Mouse (Mus musculus): ENCODE data around the gene Gbf1. TPM values are rescaled to one million over a fixed set of nuclear protein-coding genes. Genes with fewer than 3 reads are reported as not detected.

Gene Gbf1
- total RNA-seq, 2 experiments from 2014 or later: 45.0 to 47.8 TPM

DNA sequence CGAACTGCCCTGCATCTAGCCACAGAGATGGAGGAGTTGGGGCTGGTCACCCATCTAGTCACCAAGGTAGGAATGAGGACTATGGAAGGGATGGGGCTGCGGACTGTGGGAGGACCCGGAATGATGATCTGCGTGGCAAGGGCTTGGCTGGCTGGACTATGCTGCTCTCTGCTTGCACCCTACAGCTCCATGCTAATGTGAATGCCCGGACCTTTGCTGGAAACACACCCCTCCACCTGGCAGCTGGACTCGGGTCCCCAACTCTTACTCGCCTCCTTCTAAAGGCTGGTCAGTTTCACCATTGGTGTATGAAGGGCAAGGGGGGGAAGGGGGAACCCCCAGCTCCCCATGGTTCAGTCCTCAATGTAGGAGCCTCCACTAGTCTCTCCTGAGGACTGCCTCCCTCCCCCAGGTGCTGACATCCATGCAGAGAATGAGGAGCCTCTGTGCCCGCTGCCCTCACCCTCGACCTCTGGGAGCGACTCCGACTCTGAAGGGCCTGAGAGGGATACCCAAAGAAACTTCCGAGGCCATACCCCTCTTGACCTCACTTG is 158.1 kb downstream of the Gbf1 start:
- intact Hi-C loops (cut with DNase I; ENCODE audit: low total_unique reads): no loop called here
- no peak for DNase-seq

DNA sequence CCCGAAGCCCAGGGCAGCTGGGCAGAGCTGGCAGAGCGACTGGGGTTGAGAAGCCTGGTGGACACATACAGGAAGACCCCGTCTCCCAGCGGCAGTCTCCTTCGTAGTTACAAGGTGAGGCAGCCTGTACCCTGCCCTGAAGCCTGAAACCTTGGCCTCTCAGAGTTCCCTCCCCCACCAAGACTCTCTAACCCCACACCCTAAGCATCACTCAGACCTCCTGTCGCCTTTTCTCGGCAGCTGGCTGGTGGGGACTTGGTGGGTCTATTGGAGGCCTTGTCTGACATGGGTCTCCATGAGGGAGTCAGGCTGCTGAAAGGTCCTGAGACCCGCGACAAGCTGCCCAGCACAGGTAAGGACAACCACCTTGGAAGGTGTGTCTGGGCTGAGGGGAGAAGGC is 159.0 kb downstream of the Gbf1 start:
- no peak for DNase-seq
- intact Hi-C loops (cut with DNase I; ENCODE audit: low total_unique reads): no loop called here

GRCm38 (mm10) chr19:46312566-46312965 is 160.3 kb downstream of the Gbf1 start:
- peak; percentile 2 for DNase-seq
- intact Hi-C loops (cut with DNase I; ENCODE audit: low total_unique reads): no loop called here

- DNase-seq: no peak
- intact Hi-C loops (cut with DNase I; ENCODE audit: low total_unique reads): no loop called here
Measured at GRCm38 (mm10) chr19:46313116-46313515, 160.8 kb downstream of the Gbf1 start.

DNA sequence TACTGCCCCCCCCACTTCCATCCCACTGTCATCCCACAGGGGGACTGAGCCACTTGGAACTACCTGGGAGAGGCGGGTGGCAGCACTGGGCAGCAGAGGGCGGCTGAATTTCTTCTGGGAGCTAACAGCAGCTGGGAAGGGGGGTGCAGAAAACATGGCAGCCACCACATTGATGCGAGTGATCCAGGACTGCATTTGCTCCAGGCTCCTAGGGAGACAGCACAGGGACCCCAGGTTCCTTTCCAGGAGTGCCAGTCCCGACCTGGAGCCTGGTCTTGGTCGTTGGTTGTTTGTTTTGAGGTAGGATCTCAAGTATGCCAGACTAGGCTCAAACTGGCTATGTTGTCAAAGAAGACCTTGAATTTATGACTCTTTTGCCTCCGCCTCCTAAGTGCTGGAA is 161.3 kb downstream of the Gbf1 start:
- DNase-seq: no peak

GRCm38 (mm10) chr19:46314151-46314601 is 161.9 kb downstream of the Gbf1 start:
- peak; percentile 3 for DNase-seq
- intact Hi-C loops (cut with DNase I; ENCODE audit: low total_unique reads): no loop called here

More for the DNA sequence above, 161.3 kb downstream of the Gbf1 start:
- intact Hi-C loops (cut with DNase I; ENCODE audit: low total_unique reads): no loop called here

GRCm38 (mm10) chr19:46314872-46315742 is 162.8 kb downstream of the Gbf1 start:
- DNase-seq: no peak
- intact Hi-C loops (cut with DNase I; ENCODE audit: low total_unique reads): no loop called here

- no peak for DNase-seq
- intact Hi-C loops (cut with DNase I; ENCODE audit: low total_unique reads): no loop called here
Measured at GRCm38 (mm10) chr19:46315752-46316610, 163.7 kb downstream of the Gbf1 start.

DNA sequence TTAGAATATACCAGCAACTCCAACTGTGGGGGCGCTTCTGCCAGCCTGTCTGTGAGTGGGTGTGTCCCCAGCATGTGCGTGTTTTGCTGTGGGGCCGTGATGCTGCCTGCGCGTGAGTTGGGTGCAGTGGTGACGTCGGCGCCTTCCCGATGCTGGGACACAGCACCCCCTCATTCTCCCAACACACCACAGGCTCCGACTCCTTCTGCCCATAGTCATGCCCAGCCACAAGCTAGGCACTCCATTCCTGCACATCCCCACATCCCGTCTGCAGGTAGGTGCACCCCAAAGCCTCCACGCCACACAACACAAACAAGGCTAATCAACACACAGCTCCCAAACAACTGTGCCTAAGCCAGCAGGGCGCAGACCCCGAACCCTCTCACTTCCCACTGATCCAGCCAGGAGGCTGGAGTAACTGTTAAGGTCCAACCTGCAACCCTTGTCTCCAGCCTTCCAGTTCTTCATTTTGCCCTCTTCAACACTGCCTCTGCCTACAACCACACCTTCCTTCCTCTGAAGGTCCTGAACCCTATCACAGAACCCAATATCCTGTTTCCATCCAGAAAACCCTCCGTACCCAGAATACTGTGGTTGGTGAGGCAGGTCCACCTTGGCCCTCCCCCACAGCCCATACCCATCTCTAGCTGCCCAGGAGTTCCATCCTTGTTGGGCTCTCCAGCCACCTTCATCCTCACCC is 164.7 kb downstream of the Gbf1 start:
- intact Hi-C loops (cut with DNase I; ENCODE audit: low total_unique reads): no loop called here
- peak; percentile 6 for DNase-seq

GRCm38 (mm10) chr19:46317546-46317885 is 165.2 kb downstream of the Gbf1 start:
- intact Hi-C loops (cut with DNase I; ENCODE audit: low total_unique reads): no loop called here
- peak; percentile 3 for DNase-seq

GRCm38 (mm10) chr19:46318031-46318471 is 165.7 kb downstream of the Gbf1 start:
- peak; percentile 23 for DNase-seq
- intact Hi-C loops (cut with DNase I; ENCODE audit: low total_unique reads): no loop called here

DNA sequence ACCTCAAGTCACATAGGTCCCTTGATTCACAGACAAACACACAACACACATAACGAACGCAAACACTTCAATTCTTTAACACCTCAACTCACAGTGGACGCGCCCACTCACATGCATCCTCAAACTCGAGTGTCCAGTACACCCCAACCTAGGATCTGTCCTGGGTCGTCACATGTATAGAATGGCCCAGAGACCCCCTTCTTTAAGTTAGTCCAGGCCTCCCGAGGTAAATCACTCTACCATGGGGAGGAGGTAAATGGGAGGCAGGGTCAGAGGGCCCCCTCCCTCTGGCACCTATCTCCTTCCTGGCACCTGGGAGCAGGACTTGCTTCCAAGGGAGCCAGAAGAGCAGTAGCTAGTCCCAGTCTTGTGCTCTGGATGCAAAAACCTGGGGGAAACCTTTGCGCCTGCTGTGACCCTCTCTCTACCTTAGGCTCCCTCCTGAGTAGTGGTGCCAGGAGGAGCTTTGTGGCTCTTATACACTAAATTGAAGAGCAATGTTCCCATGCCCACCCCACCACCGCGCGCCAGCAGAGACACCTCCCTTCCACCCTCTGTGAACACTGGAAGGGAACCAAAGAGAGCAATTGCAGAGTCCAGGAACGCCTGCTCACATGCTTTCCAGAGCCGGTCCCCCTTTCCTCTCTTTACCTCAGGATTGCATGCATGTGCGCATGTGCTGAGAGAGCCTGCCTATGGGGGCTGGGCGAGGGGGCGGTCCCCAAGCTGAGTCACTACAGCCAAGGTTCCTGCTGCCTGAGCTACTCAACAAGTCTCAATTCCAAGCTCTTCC is 166.5 kb downstream of the Gbf1 start:
- peak; percentile 68 for DNase-seq
- intact Hi-C loops (cut with DNase I; ENCODE audit: low total_unique reads): no loop called here

GRCm38 (mm10) chr19:46320076-46320785 is 167.9 kb downstream of the Gbf1 start:
- no peak for DNase-seq
- intact Hi-C loops (cut with DNase I; ENCODE audit: low total_unique reads): no loop called here

DNA sequence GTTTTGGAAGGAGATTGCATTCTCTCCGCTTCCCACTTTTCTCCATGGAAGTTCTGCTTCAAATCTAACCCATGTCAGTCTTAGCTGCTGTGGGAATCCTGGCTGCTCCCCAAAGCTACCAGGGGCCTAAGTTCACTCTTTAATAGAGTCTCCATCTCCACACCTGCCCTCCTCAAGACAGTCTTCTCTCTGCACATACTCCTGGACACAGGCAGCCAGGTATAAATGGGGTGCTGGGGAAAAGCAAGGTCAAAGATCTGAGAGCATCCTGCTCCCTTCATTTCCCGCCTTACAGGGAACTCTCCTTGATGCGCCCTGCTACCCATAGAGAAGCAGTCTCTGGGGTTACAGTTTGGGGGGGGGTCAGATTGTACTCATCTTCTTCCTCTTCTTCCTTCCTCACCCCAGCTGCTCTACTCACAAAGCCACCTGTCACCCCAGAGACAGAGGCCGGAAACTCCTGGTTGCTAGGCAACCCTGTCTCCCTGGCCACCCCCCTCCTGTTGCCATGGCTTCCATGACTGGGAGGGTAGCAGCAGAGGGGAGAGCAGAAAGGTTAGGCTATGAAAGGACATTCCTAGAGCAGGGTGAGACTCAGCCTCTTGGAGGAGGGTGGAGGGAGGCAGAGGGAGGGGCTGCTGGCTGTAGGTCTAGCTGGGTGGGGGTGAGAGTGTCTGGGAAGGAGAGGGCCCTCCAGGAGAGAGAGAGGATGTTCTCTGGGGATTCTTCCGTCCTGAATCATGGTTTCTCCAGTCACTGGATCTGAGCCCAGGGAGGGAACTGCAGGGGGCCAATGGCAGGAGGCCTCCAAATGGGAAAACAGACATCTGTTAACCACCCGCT is 169.0 kb downstream of the Gbf1 start:
- intact Hi-C loops (cut with DNase I; ENCODE audit: low total_unique reads): no loop called here
- peak; percentile 8 for DNase-seq

DNA sequence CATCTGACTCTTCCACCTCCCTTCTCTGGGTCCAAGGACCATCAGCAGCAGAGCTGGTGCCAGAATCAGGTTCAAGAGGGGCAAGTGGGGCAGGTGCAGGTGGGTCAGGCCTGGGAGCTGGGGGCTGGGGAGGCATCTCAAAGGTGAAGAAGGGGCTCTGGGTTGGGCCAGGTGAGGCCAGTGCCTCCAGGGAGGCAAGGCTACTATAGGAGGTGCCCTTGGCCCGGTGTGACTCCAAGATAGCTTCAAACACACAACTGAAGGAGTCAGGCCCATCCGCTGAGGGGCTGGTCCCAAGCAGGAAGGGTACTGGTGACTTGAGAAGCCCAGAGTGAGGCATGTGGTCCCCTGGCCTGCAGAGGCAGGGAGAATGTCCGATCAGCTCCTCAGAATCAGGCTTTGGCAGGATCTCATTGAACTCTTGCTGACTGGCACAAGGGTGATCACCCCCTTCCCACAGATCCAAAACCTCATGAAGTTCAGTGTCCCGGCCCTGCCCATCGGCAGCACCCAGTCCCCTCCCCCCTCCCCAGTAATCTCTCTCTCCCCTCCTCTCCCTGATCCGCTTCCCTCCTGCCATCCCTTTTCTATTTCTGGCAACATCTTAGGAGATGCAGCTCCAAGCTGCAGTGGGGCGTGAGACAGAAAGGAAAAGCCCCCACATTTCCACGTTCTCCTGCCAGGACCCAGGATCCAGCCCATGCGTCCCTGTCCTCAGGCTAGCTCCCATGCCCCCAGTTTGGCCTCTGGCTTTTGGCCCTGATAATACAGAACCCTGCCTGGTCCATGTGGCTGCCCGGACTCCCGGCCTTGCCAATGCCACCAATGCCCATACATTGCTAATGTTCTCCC is 170.1 kb downstream of the Gbf1 start:
- intact Hi-C loops (cut with DNase I; ENCODE audit: low total_unique reads): no loop called here
- DNase-seq: peak; percentile 2

- intact Hi-C loops (cut with DNase I; ENCODE audit: low total_unique reads): no loop called here
Measured at GRCm38 (mm10) chr19:46322996-46323572, 170.8 kb downstream of the Gbf1 start.

More at GRCm38 (mm10) chr19:46322996-46323572, 170.8 kb downstream of the Gbf1 start:
- DNase-seq: no peak
